Mouse (Mus musculus): Measurements from ENCODE around the gene Lrrfip1.

GRCm38 (mm10) chr1:91053218-91054073, 54.9 kb downstream of the Lrrfip1 start:
- TF ChIP-seq CTCF (IDR thresholded peaks at IDR 0.05; ENCODE audit: control insufficient read depth, insufficient read depth, insufficient replicate concordance, low read depth, low read length) (no peak), POLR2A (IDR thresholded peaks at IDR 0.05; ENCODE audit: control insufficient read depth, low read depth, low read length) (no peak)
